Mouse (Mus musculus) pancreas, adult 10 weeks (tissue): ENCODE data around the gene Tatdn2. TPM values are rescaled to one million over a fixed set of nuclear protein-coding genes. Genes with fewer than 3 reads are reported as not detected.

ENCODE experiments used
- polyA plus RNA-seq: library from polyadenylated mRNA; stranded (reverse); fragments of 350-450 nt; fragmentation: Illumina TruSeq; extraction: RNeasy Lipid Tissue Mini Kit (QIAGEN cat#74804); gene quantifications from one replicate; pipeline ENCODE4 v1.2.3, GENCODE M21; 2015; ENCODE audit warnings: low read depth, low replicate concordance; ENCODE audit not compliant: insufficient read depth

The Tatdn2 gene
- 9.5 TPM for polyA plus RNA-seq

GRCm38 (mm10) chr6:113696582-113697221, at the start of gene Tatdn2:
TSS of gene Tatdn2 (plus strand) at chr6:113697050.

GRCm38 (mm10) chr6:113719878-113720277, 23.0 kb downstream of the Tatdn2 start, which contains the start of gene Ghrl:
TSS of gene Ghrl (minus strand) at chr6:113719880.

DNA sequence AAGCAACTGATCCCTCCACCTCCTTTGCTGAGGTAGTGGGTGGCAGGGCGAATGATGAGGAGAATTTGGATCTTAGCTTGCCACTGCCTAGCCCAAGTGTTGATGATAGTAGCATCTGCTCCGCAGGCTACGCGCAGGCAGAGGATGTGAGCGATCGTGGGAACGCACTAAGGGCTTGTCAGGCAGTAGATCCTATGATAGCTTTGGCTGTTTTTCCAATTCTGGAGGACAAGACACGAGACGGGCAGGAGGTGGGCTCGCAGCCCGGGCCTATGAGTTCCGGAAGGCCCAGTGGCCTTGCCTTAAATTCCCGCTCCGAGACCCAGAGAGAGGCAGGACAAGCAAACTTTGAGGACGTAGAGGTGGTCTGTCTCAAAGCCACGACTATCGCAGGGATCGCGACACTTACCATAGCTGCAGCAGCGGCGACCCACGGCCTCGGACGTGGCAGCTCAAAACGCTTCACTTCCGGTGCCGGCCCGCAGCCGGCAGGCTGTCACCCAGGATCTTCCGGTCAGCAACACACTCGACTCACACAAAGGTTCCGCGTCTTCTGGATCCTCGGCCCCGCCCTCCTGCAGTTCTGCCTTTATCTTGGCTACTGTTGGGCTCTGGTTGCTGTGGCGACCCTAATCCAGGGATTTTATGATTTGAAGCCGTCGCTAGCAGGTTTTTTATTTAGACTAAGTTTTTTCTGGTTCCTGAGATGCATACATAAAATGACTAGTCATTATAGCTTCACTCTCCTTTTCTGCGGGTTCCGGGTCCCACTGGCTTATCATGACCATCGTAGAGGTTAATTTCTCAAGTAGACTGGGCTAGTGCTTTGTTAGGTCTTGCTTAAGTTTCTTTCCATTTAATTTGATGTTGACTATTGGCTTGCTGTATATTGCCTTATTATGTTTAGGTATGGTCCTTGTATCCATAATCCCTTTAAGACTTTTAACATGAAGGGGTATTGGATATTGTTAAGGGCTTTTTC, 43.7 kb downstream of the Tatdn2 start, which contains the start of gene Sec13:
TSS of gene Sec13 (minus strand) at position 508 of the 982 bp plus-strand sequence.

Other genes with a start within 250 kb of the Tatdn2 start
- gene Il17re, start 238.6 kb upstream of the Tatdn2 start, polyA plus RNA-seq, result 5.2 TPM
- gene Il17rc, start 225.6 kb upstream of the Tatdn2 start, polyA plus RNA-seq, result 7.5 TPM
- 5.7 TPM for gene Creld1, start 213.8 kb upstream of the Tatdn2 start, polyA plus RNA-seq
- gene Prrt3, start 195.1 kb upstream of the Tatdn2 start, polyA plus RNA-seq, result not detected
- 14.9 TPM for gene Emc3, start 165.4 kb upstream of the Tatdn2 start, polyA plus RNA-seq
- gene Fancd2, start 165.4 kb upstream of the Tatdn2 start, polyA plus RNA-seq, result not detected
- not detected for gene Fancd2os, start 96.3 kb upstream of the Tatdn2 start, polyA plus RNA-seq
- 29.6 TPM for gene Brk1, start 92.3 kb upstream of the Tatdn2 start, polyA plus RNA-seq
- 8.1 TPM for gene Vhl, start 73.1 kb upstream of the Tatdn2 start, polyA plus RNA-seq
- gene Irak2, start 58.6 kb upstream of the Tatdn2 start, polyA plus RNA-seq, result 4.0 TPM
- 3.6 TPM for gene Ghrl, start 22.8 kb downstream of the Tatdn2 start, polyA plus RNA-seq
- 40.2 TPM for gene Sec13, start 43.7 kb downstream of the Tatdn2 start, polyA plus RNA-seq